Mouse (Mus musculus) forebrain, embryonic 12.5 days (tissue): ENCODE results near the gene Cdc20b. TPM values are rescaled to one million over a fixed set of nuclear protein-coding genes. Genes with fewer than 3 reads are reported as not detected.
A peak's percentile ranks its signal among the peaks of the same experiment; 100 is the strongest.

ENCODE experiments used
- ATAC-seq: fragments of 200-750 bp; cut with Nextera tagmentation; 2 replicates; pipeline ENCODE4 v1.8.0; 2017; ENCODE audit warnings: moderate TSS enrichment; ENCODE audit not compliant: low FRiP score
- H3K27ac ChIP-seq: fragments of 300-500 bp; sonication (generic); 2 replicates; pipeline ENCODE4 v1.5.1; 2016; ENCODE audit warnings: mild to moderate bottlenecking
- H3K27me3 ChIP-seq: fragments of 300-500 bp; sonication (generic); 2 replicates; pipeline ENCODE4 v1.6.1; 2016; ENCODE audit warnings: mild to moderate bottlenecking
- H3K36me3 ChIP-seq: fragments of 300-500 bp; sonication (generic); replicated peaks from 2 replicates; pipeline ENCODE4 v1.6.1; 2016; ENCODE audit warnings: mild to moderate bottlenecking
- H3K4me1 ChIP-seq: fragments of 300-500 bp; sonication (generic); 2 replicates; pipeline ENCODE4 v1.6.1; 2016
- H3K4me2 ChIP-seq: fragments of 300-500 bp; sonication (generic); 2 replicates; pipeline ENCODE4 v1.6.1; 2016; ENCODE audit warnings: mild to moderate bottlenecking, moderate library complexity
- H3K4me3 ChIP-seq: fragments of 300-500 bp; sonication (generic); replicated peaks from 2 replicates; pipeline ENCODE4 v1.5.1; 2016; ENCODE audit warnings: mild to moderate bottlenecking
- H3K9ac ChIP-seq: fragments of 300-500 bp; sonication (generic); 2 replicates; pipeline ENCODE4 v1.6.1; 2016; ENCODE audit warnings: mild to moderate bottlenecking
- H3K9me3 ChIP-seq: fragments of 300-500 bp; sonication (generic); 2 replicates; pipeline ENCODE4 v1.6.1; 2016
- WGBS: fragments of 180-500 bp; shearing (Covaris S2); methylation state at CpG from one replicate; pipeline ENCODE4 v1.1.7; 2016; 5-methylcytosine and 5-hydroxymethylcytosine counted together
- polyA plus RNA-seq: library from polyadenylated mRNA; unstranded; fragments of >200 nt; fragmentation: Nextera tagmentation; extraction: Ambion mirVana; gene quantifications from 2 replicates; pipeline ENCODE4 v1.2.1, GENCODE M21; 2016

Cdc20b gene
- polyA plus RNA-seq, result 0.97 and 1.3 TPM in 2 replicates

GRCm38 (mm10) chr13:113034950-113035421 lies at the start of gene Cdc20b:
TSS of gene Cdc20b (plus strand) at chr13:113035111.
- Histone ChIP-seq H3K4me1 (peaks cover 25% of the 10 kb centered on the region), H3K9ac (peak within 1 kb of the TSS; percentile 55), H3K27me3 (peaks cover 51% of the 10 kb centered on the region), H3K4me3 (peak within 1 kb of the TSS; percentile 52), H3K27ac (no peak within 1 kb of the TSS), H3K36me3 (no peaks in the 10 kb centered on the region), H3K9me3 (no peaks in the 10 kb centered on the region), H3K4me2 (peak within 1 kb of the TSS; percentile 97)
- ATAC-seq, result no peak
- WGBS, result under 1% methylated on average over 46 of the region's 46 CpGs

GRCm38 (mm10) chr13:112985605-112986450 lies 49.1 kb upstream of the Cdc20b start:
- Histone ChIP-seq H3K4me3 (peak overlapping the region; percentile 16), H3K4me2 (peak overlapping the region; percentile 93), H3K9ac (no peak overlapping the region), H3K27me3 (peaks cover 85% of the 10 kb centered on the region), H3K9me3 (no peaks in the 10 kb centered on the region), H3K36me3 (no peaks in the 10 kb centered on the region), H3K4me1 (peaks cover 39% of the 10 kb centered on the region), H3K27ac (0 out of 2 replicates have a peak overlapping the region, but pooled peaks have one; percentile 46)
- peak; percentile 37 for ATAC-seq
- 3% methylated on average over 18 of the region's 18 CpGs for WGBS

- Histone ChIP-seq H3K27ac (no peak overlapping the region), H3K4me3 (peak overlapping the region; percentile 16), H3K4me2 (peak overlapping the region; percentile 93), H3K9ac (no peak overlapping the region), H3K9me3 (no peaks in the 10 kb centered on the region), H3K36me3 (no peaks in the 10 kb centered on the region), H3K27me3 (peaks cover 88% of the 10 kb centered on the region), H3K4me1 (peaks cover 39% of the 10 kb centered on the region)
- under 1% methylated on average over 17 of the region's 17 CpGs for WGBS
- no peak for ATAC-seq
Observed at GRCm38 (mm10) chr13:112986451-112986950, 48.4 kb upstream of the Cdc20b start.

- Histone ChIP-seq H3K4me3 (peak within 1 kb of the TSS; percentile 52), H3K9me3 (no peaks in the 10 kb centered on the region), H3K27ac (no peak within 1 kb of the TSS), H3K9ac (peak within 1 kb of the TSS; percentile 53), H3K27me3 (peaks cover 88% of the 10 kb centered on the region), H3K36me3 (no peaks in the 10 kb centered on the region), H3K4me2 (peak within 1 kb of the TSS; percentile 93), H3K4me1 (peaks cover 39% of the 10 kb centered on the region)
- peak; percentile 94 for ATAC-seq
- WGBS, result under 1% methylated on average over 47 of the region's 47 CpGs
Observed at GRCm38 (mm10) chr13:112987532-112987943, 47.4 kb upstream of the Cdc20b start, which contains the start of gene Ccno. TSS of gene Ccno (plus strand) at chr13:112987802.

GRCm38 (mm10) chr13:112987991-112988390 lies 46.9 kb upstream of the Cdc20b start:
- 0% methylated on average over 39 of the region's 39 CpGs for WGBS
- Histone ChIP-seq H3K9me3 (no peaks in the 10 kb centered on the region), H3K27ac (no peak overlapping the region), H3K9ac (peak overlapping the region; percentile 53), H3K4me1 (peaks cover 39% of the 10 kb centered on the region), H3K27me3 (peaks cover 87% of the 10 kb centered on the region), H3K4me2 (peak overlapping the region; percentile 93), H3K4me3 (peak overlapping the region; percentile 52), H3K36me3 (no peaks in the 10 kb centered on the region)
- ATAC-seq, result peak; percentile 28; the same call in 1 of the 2 replicates

- 1% methylated on average over 19 of the region's 19 CpGs for WGBS
- Histone ChIP-seq H3K27me3 (peaks cover 89% of the 10 kb centered on the region), H3K4me1 (peaks cover 47% of the 10 kb centered on the region), H3K36me3 (no peaks in the 10 kb centered on the region), H3K9me3 (no peaks in the 10 kb centered on the region), H3K4me3 (peak overlapping the region; percentile 52), H3K27ac (no peak overlapping the region), H3K4me2 (peak overlapping the region; percentile 93), H3K9ac (no peak overlapping the region; the same call in 1 of the 2 replicates)
- no peak for ATAC-seq
Observed at GRCm38 (mm10) chr13:112988866-112989265, 46.0 kb upstream of the Cdc20b start.

GRCm38 (mm10) chr13:112989541-112989940 lies 45.4 kb upstream of the Cdc20b start:
- H3K27me3 ChIP-seq, result peaks cover 90% of the 10 kb centered on the region
- no peak overlapping the region for H3K9ac ChIP-seq
- ATAC-seq, result no peak
- no peaks in the 10 kb centered on the region for H3K9me3 ChIP-seq
- no peaks in the 10 kb centered on the region for H3K36me3 ChIP-seq
- H3K4me1 ChIP-seq, result peaks cover 53% of the 10 kb centered on the region
- WGBS, result under 1% methylated on average over 23 of the region's 23 CpGs
- H3K4me3 ChIP-seq, result peak overlapping the region; percentile 13; the same call in 1 of the 2 replicates
- no peak overlapping the region for H3K27ac ChIP-seq
- H3K4me2 ChIP-seq, result peak overlapping the region; percentile 32; the same call in 1 of the 2 replicates

- whole genome bisulfite sequencing, result 17% methylated on average over 4 of the region's 4 CpGs
- no peak for ATAC-seq
- H3K36me3 ChIP-seq, result no peaks in the 10 kb centered on the region
- peaks cover 53% of the 10 kb centered on the region for H3K4me1 ChIP-seq
- H3K4me3 ChIP-seq, result no peak overlapping the region
- no peaks in the 10 kb centered on the region for H3K9me3 ChIP-seq
- no peak overlapping the region for H3K4me2 ChIP-seq
- H3K9ac ChIP-seq, result no peak overlapping the region
- H3K27me3 ChIP-seq, result peaks cover 96% of the 10 kb centered on the region
- H3K27ac ChIP-seq, result no peak overlapping the region
Observed at GRCm38 (mm10) chr13:112990346-112990745, 44.6 kb upstream of the Cdc20b start.

- peak; percentile 48 for ATAC-seq
- H3K9me3 ChIP-seq, result no peaks in the 10 kb centered on the region
- peaks cover 96% of the 10 kb centered on the region for H3K27me3 ChIP-seq
- H3K9ac ChIP-seq, result peak within 1 kb of the TSS; percentile 42
- H3K4me1 ChIP-seq, result peaks cover 30% of the 10 kb centered on the region
- no peak within 1 kb of the TSS for H3K27ac ChIP-seq
- WGBS, result under 1% methylated on average over 55 of the region's 63 CpGs
- H3K4me2 ChIP-seq, result peak within 1 kb of the TSS; percentile 91
- no peaks in the 10 kb centered on the region for H3K36me3 ChIP-seq
- H3K4me3 ChIP-seq, result peak within 1 kb of the TSS; percentile 45
Observed at GRCm38 (mm10) chr13:112993531-112994152, 41.3 kb upstream of the Cdc20b start, which contains the start of gene Mcidas. TSS of gene Mcidas (plus strand) at chr13:112993845.

GRCm38 (mm10) chr13:112994191-112994590 lies 40.7 kb upstream of the Cdc20b start:
- Histone ChIP-seq H3K27ac (no peak overlapping the region), H3K36me3 (no peaks in the 10 kb centered on the region), H3K9me3 (no peaks in the 10 kb centered on the region), H3K27me3 (peaks cover 96% of the 10 kb centered on the region), H3K9ac (peak overlapping the region; percentile 42; the same call in 1 of the 2 replicates), H3K4me3 (peak overlapping the region; percentile 45), H3K4me1 (peaks cover 31% of the 10 kb centered on the region), H3K4me2 (peak overlapping the region; percentile 91)
- ATAC-seq, result peak; percentile 54; the same call in 1 of the 2 replicates
- under 1% methylated on average over 25 of the region's 25 CpGs for WGBS

- Histone ChIP-seq H3K9ac (no peak overlapping the region), H3K9me3 (no peaks in the 10 kb centered on the region), H3K4me2 (no peak overlapping the region), H3K4me3 (no peak overlapping the region), H3K36me3 (no peaks in the 10 kb centered on the region), H3K27ac (no peak overlapping the region), H3K4me1 (peaks cover 25% of the 10 kb centered on the region), H3K27me3 (peaks cover 92% of the 10 kb centered on the region)
- WGBS, result 57% methylated on average over 4 of the region's 4 CpGs
- no peak for ATAC-seq
Observed at GRCm38 (mm10) chr13:112996407-112996806, 38.5 kb upstream of the Cdc20b start.

- H3K4me2 ChIP-seq, result no peak overlapping the region
- H3K4me1 ChIP-seq, result peaks cover 25% of the 10 kb centered on the region
- H3K27me3 ChIP-seq, result peaks cover 95% of the 10 kb centered on the region
- H3K4me3 ChIP-seq, result no peak overlapping the region
- no peak overlapping the region for H3K27ac ChIP-seq
- H3K9ac ChIP-seq, result no peak overlapping the region
- 67% methylated on average over 6 of the region's 6 CpGs for WGBS
- H3K36me3 ChIP-seq, result no peaks in the 10 kb centered on the region
- ATAC-seq, result no peak
- no peaks in the 10 kb centered on the region for H3K9me3 ChIP-seq
Observed at GRCm38 (mm10) chr13:112997369-112997768, 37.5 kb upstream of the Cdc20b start.
